Mouse (Mus musculus) spleen, adult 2 months (tissue): ENCODE measurements at regions not wholly inside any gene's neighbourhood (a gene's known extent, or its start where the extent isn't known, plus 50 kb on each side); places are given as distances from the start of the nearest gene placed in this dataset.

Source experiments
- CTCF ChIP-seq: fragments of 200-500 bp; IDR thresholded peaks from 2 replicates; pipeline ENCODE4 v1.5.1; 2011; ENCODE audit warnings: mild to moderate bottlenecking, inconsistent platforms; ENCODE audit not compliant: insufficient read depth, insufficient read length, insufficient replicate concordance; ENCODE audit errors: extremely low read depth
- POLR2A ChIP-seq: fragments of 200-500 bp; IDR thresholded peaks from 2 replicates; pipeline ENCODE4 v1.6.1; 2011; ENCODE audit warnings: low read depth, low read length, inconsistent platforms

GRCm38 (mm10) chr6:100023434-100024095 lies 263.7 kb downstream of the Rybp start:
- no peak for TF ChIP-seq POLR2A
- TF ChIP-seq CTCF, result no peak
